Mouse (Mus musculus): ENCODE data around the gene Scin. TPM values are rescaled to one million over a fixed set of nuclear protein-coding genes. Genes with fewer than 3 reads are reported as not detected.
A peak's percentile ranks its signal among the peaks of the same experiment; 100 is the strongest.

The Scin gene
- total RNA-seq, 2 experiments from 2014 or later: 1.3 to 2.0 TPM

- DNase-seq (ENCODE audit: extremely low spot score in 1 of 2, low spot score in 1 of 2): no peak
These were observed 20.4 kb downstream of the Scin start for GRCm38 (mm10) chr12:40113605-40114004.

- no peak for DNase-seq (ENCODE audit: extremely low spot score in 1 of 2, low spot score in 1 of 2)
These were observed 24.8 kb downstream of the Scin start for GRCm38 (mm10) chr12:40109227-40109626.

GRCm38 (mm10) chr12:40108143-40108542 is 25.9 kb downstream of the Scin start:
- DNase-seq (ENCODE audit: extremely low spot score in 1 of 2, low spot score in 1 of 2): no peak

GRCm38 (mm10) chr12:40106874-40107273 is 27.2 kb downstream of the Scin start:
- no peak for DNase-seq (ENCODE audit: extremely low spot score in 1 of 2, low spot score in 1 of 2)

- DNase-seq (ENCODE audit: extremely low spot score in 1 of 2, low spot score in 1 of 2): no peak
These were observed 29.3 kb downstream of the Scin start for GRCm38 (mm10) chr12:40104750-40105149.

GRCm38 (mm10) chr12:40102359-40102758 is 31.7 kb downstream of the Scin start:
- no peak for DNase-seq (ENCODE audit: extremely low spot score in 1 of 2, low spot score in 1 of 2)

DNA sequence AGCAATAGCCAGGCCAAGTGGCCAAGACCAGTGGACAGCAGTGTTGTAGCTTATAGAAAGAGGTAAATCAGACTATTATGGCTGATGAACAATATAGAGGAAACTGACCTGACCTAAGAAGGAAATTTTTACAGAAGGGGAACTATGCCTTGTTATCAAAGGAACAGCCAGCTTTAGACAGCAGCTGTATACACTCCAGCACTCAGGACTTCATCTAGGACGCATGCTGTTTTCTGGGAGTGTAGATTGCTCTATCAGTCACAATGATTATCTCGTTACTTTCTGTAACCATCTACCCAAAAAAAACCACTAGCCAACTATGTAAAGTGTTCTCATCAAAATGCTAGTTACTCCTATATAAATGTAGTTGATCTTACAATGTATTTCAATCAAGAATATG is 34.6 kb downstream of the Scin start:
- no peak for DNase-seq (ENCODE audit: extremely low spot score in 1 of 2, low spot score in 1 of 2)

DNA sequence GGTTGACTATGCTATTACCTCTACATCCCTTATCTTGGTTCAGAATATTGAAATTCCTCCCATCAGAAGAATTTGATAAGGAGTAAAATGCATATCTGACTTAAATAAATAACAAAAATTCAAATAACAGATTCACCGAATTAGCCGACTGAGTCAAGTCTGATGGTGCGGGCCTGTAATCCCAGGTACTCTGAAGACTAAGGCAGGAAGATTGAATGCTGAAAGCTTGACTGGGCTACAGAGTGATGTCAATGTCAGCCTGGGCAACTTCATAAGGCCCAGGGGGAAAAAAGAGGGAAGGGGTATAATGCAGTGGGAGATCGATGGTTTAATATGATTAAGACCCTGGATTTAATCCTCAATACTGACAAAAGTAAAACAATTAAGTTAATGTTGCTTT is 36.6 kb downstream of the Scin start:
- DNase-seq (ENCODE audit: extremely low spot score in 1 of 2, low spot score in 1 of 2): no peak

GRCm38 (mm10) chr12:40097023-40097422 is 37.0 kb downstream of the Scin start:
- no peak for DNase-seq (ENCODE audit: extremely low spot score in 1 of 2, low spot score in 1 of 2)

DNA sequence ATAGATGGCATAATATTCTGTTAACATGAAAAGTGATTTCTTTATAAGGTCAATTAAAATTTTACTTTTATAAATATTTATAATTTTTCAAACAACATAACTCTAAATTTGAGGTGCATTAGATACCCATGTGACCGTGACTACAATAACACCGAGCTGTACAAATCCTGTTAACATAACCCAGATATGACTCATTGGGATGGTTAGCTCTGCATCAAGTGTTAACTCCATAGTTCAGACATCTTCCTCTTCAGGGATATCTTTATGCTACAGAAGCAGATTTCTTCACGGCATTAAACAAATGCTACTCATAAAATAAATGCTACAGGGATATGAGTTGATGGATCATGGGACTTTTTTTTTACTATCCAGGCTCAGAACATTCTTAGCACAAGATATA is 37.6 kb downstream of the Scin start:
- no peak for DNase-seq (ENCODE audit: extremely low spot score in 1 of 2, low spot score in 1 of 2)

DNA sequence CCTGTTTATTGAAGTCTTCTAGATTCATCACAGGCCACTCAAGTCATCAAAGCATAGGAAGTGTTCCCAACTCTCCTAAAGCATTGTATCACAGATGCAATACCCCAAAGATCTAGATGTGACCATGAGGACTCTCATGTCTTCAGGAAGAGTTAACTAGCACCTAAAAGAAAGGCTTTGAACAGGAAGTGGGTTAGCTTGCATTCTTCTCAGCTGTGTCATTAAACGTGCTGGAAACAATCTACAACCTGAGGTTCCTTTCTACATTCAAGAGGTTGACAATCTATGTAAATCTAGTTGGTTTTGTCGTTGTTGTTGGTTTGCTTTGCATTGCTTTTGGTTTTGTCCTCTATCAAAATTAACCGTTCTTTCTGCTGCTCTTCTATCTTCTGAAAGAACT is 44.0 kb downstream of the Scin start:
- DNase-seq (ENCODE audit: extremely low spot score in 1 of 2, low spot score in 1 of 2): no peak

- DNase-seq (ENCODE audit: extremely low spot score in 1 of 2, low spot score in 1 of 2): peak in 1 of 2 experiments; percentile 54
These were observed 48.2 kb downstream of the Scin start for GRCm38 (mm10) chr12:40085731-40086322.

- DNase-seq (ENCODE audit: extremely low spot score in 1 of 2, low spot score in 1 of 2): no peak
These were observed 51.4 kb downstream of the Scin start for GRCm38 (mm10) chr12:40082453-40083238.

DNA sequence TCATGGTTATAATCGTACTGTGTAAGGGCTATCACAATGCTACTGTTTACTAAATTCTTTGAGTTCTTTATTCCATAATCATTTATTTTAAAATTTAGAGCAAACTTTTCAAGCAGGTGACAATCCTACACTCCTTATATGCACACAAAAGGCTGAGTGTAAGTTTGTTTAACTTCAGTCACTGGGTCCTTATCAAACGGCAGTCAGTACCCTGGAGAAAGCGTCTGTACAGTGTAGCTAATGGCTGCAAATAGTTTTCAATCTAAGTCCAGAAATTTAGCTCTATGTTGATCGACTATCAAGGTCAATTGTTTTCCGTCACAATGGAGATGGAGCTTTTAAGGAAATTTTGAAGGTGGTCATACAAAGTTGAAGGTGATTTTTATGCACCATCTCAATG is 52.0 kb downstream of the Scin start:
- DNase-seq (ENCODE audit: extremely low spot score in 1 of 2, low spot score in 1 of 2): no peak

DNA sequence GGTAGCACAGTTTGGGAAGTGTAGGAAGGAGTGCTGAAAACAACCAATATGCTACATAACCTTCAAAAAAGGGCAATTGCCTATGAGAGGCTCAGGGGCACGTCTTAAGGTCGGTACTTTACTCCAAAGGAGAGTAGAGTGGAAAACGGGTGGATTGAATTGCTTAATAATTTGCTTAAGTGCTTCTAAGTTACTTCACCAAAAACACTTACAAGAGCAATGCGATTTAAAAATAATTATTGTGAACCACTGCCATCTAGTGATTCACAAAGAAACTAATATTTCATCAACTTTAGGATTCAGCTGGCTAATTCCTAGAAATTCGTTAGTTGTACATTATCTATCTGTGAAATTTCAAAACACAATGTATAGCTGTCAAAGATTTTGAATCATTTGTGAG is 60.4 kb downstream of the Scin start:
- no peak for DNase-seq (ENCODE audit: extremely low spot score in 1 of 2, low spot score in 1 of 2)

GRCm38 (mm10) chr12:40047024-40047423 is 87.0 kb downstream of the Scin start:
- no peak for DNase-seq (ENCODE audit: extremely low spot score in 1 of 2, low spot score in 1 of 2)

GRCm38 (mm10) chr12:40043816-40044585 is 90.0 kb downstream of the Scin start:
- no peak for DNase-seq (ENCODE audit: extremely low spot score in 1 of 2, low spot score in 1 of 2)

GRCm38 (mm10) chr12:40040067-40040466 is 94.0 kb downstream of the Scin start:
- peak in 1 of 2 experiments; percentile 12 for DNase-seq (ENCODE audit: extremely low spot score in 1 of 2, low spot score in 1 of 2)

DNA sequence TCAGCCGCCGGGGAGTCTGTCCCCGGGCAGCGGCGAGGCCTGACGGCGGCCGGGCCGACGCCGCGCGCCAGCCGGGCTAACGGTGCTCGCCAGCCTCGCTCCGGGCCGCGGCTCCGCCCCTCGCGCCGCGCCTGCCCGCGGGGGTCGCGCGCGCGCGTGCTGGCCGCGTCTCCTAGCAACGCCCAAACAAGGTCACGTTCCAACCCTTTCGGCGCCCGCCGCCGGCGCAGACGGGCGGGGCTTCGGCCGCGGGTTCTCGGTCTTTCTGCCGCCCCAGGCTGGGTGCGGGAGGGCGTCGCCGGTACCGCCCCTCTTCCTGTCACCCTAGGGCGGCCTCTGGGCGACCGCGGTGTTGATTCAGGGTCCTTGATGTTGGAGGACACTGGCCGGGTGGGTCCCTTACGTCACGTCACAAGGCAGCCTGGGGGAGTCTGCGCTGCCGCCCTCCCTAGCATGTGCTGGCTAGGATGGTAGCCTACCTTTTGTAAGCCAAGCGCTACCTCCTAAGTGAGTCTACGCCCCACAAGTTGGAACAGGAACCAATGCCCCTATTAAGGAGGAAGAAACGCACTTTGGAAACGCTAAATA is 96.1 kb downstream of the Scin start, which contains the start of gene Arl4a:
Arl4a (minus strand) TSS at position 150 of the 588 bp plus-strand sequence.
- peak; percentile 73 to 86 for DNase-seq (ENCODE audit: extremely low spot score in 1 of 2, low spot score in 1 of 2)

- DNase-seq (ENCODE audit: extremely low spot score in 1 of 2, low spot score in 1 of 2): peak; percentile 93 to 96
These were observed 96.7 kb downstream of the Scin start for GRCm38 (mm10) chr12:40037226-40037813.
